Mouse (Mus musculus) CH12.LX (cell line): ENCODE data around the gene Rims4. TPM values are rescaled to one million over a fixed set of nuclear protein-coding genes. Genes with fewer than 3 reads are reported as not detected.

Experiments used
- DNase-seq: peaks from one replicate; pipeline ENCODE4 v3.0.0-alpha.2; 2013; ENCODE audit errors: extremely low read depth
- H3K27ac ChIP-seq: 2 replicates; pipeline ENCODE4 v1.5.1; 2012; ENCODE audit warnings: low read depth, mild to moderate bottlenecking, control low read depth, moderate library complexity; ENCODE audit not compliant: insufficient read depth
- H3K27me3 ChIP-seq: replicated peaks from 2 replicates; pipeline ENCODE3; 2012; ENCODE audit warnings: inconsistent platforms
- H3K36me3 ChIP-seq, 2 experiments: replicated peaks in 1 of 2; 2 replicates each; pipeline versions ENCODE3 to v1.6.1; 2012; ENCODE audit warnings: inconsistent platforms in 1 of 2, low read length in 1 of 2, mild to moderate bottlenecking in 1 of 2, mixed read lengths in 1 of 2, moderate library complexity in 1 of 2; ENCODE audit not compliant: control insufficient read depth in 1 of 2, insufficient read depth in 1 of 2
- H3K4me1 ChIP-seq, 2 experiments: 2 replicates each; pipeline ENCODE4 v1.6.1; 2012; ENCODE audit warnings: inconsistent platforms in 1 of 2, moderate library complexity in 1 of 2; ENCODE audit not compliant: insufficient read depth in 2 of 2, control insufficient read depth in 1 of 2
- H3K4me2 ChIP-seq: 2 replicates; pipeline ENCODE4 v1.6.1; 2012; ENCODE audit warnings: low read depth, mild to moderate bottlenecking, control low read depth; ENCODE audit not compliant: poor library complexity, insufficient read depth, severe bottlenecking
- H3K4me3 ChIP-seq, 3 experiments: fragments of 150-350 bp in 1 of 3; sonication (generic) in 1 of 3; replicated peaks in 1 of 3; 2 replicates each; pipeline versions ENCODE3 to v1.5.1; 2011 to 2012; ENCODE audit warnings: low read depth in 2 of 3, low read length in 2 of 3, mild to moderate bottlenecking in 2 of 3, moderate library complexity in 2 of 3, control low read depth in 1 of 3, improper control_type of control experiment in 1 of 3, inconsistent platforms in 1 of 3, mixed read lengths in 1 of 3; ENCODE audit not compliant: poor library complexity in 1 of 3
- H3K79me2 ChIP-seq: replicated peaks from 2 replicates; pipeline ENCODE4 v1.6.1; 2012; ENCODE audit warnings: mild to moderate bottlenecking, moderate library complexity; ENCODE audit not compliant: control insufficient read depth, poor library complexity, insufficient read depth, severe bottlenecking; ENCODE audit errors: extremely low read depth
- H3K9ac ChIP-seq: 2 replicates; pipeline ENCODE4 v1.6.1; 2012; ENCODE audit warnings: low read depth, mild to moderate bottlenecking, control low read depth, moderate library complexity; ENCODE audit not compliant: insufficient read depth
- H3K9me3 ChIP-seq: replicated peaks from 2 replicates; pipeline ENCODE3; 2012; ENCODE audit warnings: low read length, inconsistent platforms, mixed read lengths
- CHD1 ChIP-seq: IDR thresholded peaks from 2 replicates; pipeline ENCODE4 v1.6.1; 2012; ENCODE audit warnings: low read depth, low read length, improper control_type of control experiment, inconsistent platforms
- CHD2 ChIP-seq: IDR thresholded peaks from 2 replicates; pipeline ENCODE4 v1.6.1; 2011; ENCODE audit warnings: low read length, improper control_type of control experiment
- CTCF ChIP-seq, 2 experiments: IDR thresholded peaks in 1 of 2; conservative IDR thresholded peaks in 1 of 2; 2 replicates each; pipeline ENCODE4 v1.5.1; 2011 to 2012; ENCODE audit warnings: low read depth in 2 of 2, low read length in 2 of 2, improper control_type of control experiment in 1 of 2, inconsistent platforms in 1 of 2, mild to moderate bottlenecking in 1 of 2, moderate library complexity in 1 of 2
- ELF1 ChIP-seq: IDR thresholded peaks from 2 replicates; pipeline ENCODE4 v1.6.1; 2014; ENCODE audit warnings: low read depth, mild to moderate bottlenecking, inconsistent platforms, low read length, improper control_type of control experiment
- EP300 ChIP-seq: IDR thresholded peaks from 2 replicates; pipeline ENCODE4 v1.6.1; 2011; ENCODE audit warnings: low read length, improper control_type of control experiment
- ETS1 ChIP-seq: conservative IDR thresholded peaks from 2 replicates; pipeline ENCODE4 v1.6.1; 2012; ENCODE audit warnings: low read depth, mild to moderate bottlenecking, inconsistent platforms, low read length, improper control_type of control experiment, moderate library complexity
- GABPA ChIP-seq: IDR thresholded peaks from 2 replicates; pipeline ENCODE4 v1.6.1; 2012; ENCODE audit warnings: low read depth, low read length, improper control_type of control experiment, inconsistent platforms; ENCODE audit not compliant: insufficient replicate concordance
- JUN ChIP-seq: IDR thresholded peaks from 2 replicates; pipeline ENCODE4 v1.6.1; 2011; ENCODE audit warnings: low read depth, mild to moderate bottlenecking, low read length, improper control_type of control experiment, moderate library complexity; ENCODE audit not compliant: insufficient read depth
- KAT2A ChIP-seq: IDR thresholded peaks from 2 replicates; pipeline ENCODE4 v1.6.1; 2012; ENCODE audit warnings: low read length, improper control_type of control experiment, inconsistent platforms; ENCODE audit not compliant: insufficient replicate concordance
- MAZ ChIP-seq: IDR thresholded peaks from 2 replicates; pipeline ENCODE4 v1.6.1; 2012; ENCODE audit warnings: low read depth, mild to moderate bottlenecking, inconsistent platforms, low read length, improper control_type of control experiment, moderate library complexity
- MEF2A ChIP-seq: IDR thresholded peaks from 2 replicates; pipeline ENCODE4 v1.6.1; 2014; ENCODE audit warnings: low read depth, mild to moderate bottlenecking, inconsistent platforms, low read length, improper control_type of control experiment, borderline replicate concordance
- NRF1 ChIP-seq: IDR thresholded peaks from 2 replicates; pipeline ENCODE4 v1.6.1; 2014; ENCODE audit warnings: low read depth, mild to moderate bottlenecking, inconsistent platforms, low read length, improper control_type of control experiment, moderate library complexity
- PAX5 ChIP-seq: IDR thresholded peaks from 2 replicates; pipeline ENCODE4 v1.6.1; 2012; ENCODE audit warnings: low read length, inconsistent platforms, mixed read lengths
- POLR2A ChIP-seq: IDR thresholded peaks from 2 replicates; pipeline ENCODE4 v1.6.1; 2011; ENCODE audit warnings: low read depth, mild to moderate bottlenecking, improper control_type of control experiment, low read length
- RAD21 ChIP-seq: IDR thresholded peaks from 2 replicates; pipeline ENCODE4 v1.6.1; 2011; ENCODE audit warnings: low read depth, mild to moderate bottlenecking, low read length, improper control_type of control experiment, moderate library complexity
- TBP ChIP-seq: conservative IDR thresholded peaks from 2 replicates; pipeline ENCODE4 v1.6.1; 2011; ENCODE audit warnings: low read depth, low read length, improper control_type of control experiment
- TCF12 ChIP-seq: IDR thresholded peaks from 2 replicates; pipeline ENCODE4 v1.6.1; 2014; ENCODE audit warnings: low read depth, mild to moderate bottlenecking, inconsistent platforms, low read length, improper control_type of control experiment
- UBTF ChIP-seq: IDR thresholded peaks from 2 replicates; pipeline ENCODE4 v1.6.1; 2012; ENCODE audit warnings: low read depth, mild to moderate bottlenecking, inconsistent platforms, low read length, improper control_type of control experiment, moderate library complexity
- USF1 ChIP-seq: IDR thresholded peaks from 2 replicates; pipeline ENCODE4 v1.6.1; 2014; ENCODE audit warnings: low read depth, mild to moderate bottlenecking, inconsistent platforms, low read length, improper control_type of control experiment
- USF2 ChIP-seq: conservative IDR thresholded peaks from 2 replicates; pipeline ENCODE4 v1.6.1; 2011; ENCODE audit warnings: low read depth, low read length, improper control_type of control experiment
- ZNF384 ChIP-seq: IDR thresholded peaks from 2 replicates; pipeline ENCODE4 v1.6.1; 2012; ENCODE audit warnings: low read depth, low read length, improper control_type of control experiment, inconsistent platforms
- dilution Hi-C: fragments of 300-500 bp; cut with MboI; formaldehyde crosslinking; loops from 2 replicates; pipeline ENCODE4 v1.14.3; 2020; ENCODE audit warnings: low sequenced_read_pairs; ENCODE audit not compliant: extremely low pct_unique_long_range_greater_than_20kb, extremely low pct_ligation_motif_present
- in situ Hi-C: fragments of 300-500 bp; cut with MboI; formaldehyde crosslinking; loops from 3 replicates; pipeline ENCODE4 v1.14.3; 2019; ENCODE audit warnings: low sequenced_read_pairs, low pct_ligation_motif_present, low pct_unique_long_range_greater_than_20kb, mixed read lengths
- polyA plus RNA-seq: library from polyadenylated mRNA; unstranded; fragments of >175 nt; gene quantifications from 2 replicates; pipeline ENCODE4 v1.2.1, GENCODE M21; 2012; ENCODE audit warnings: low read depth; ENCODE audit not compliant: insufficient read length
- total RNA-seq, 2 experiments: library from RNA; depleted of rRNA; stranded (reverse); fragments of 300-350 nt in 1 of 2; fragments of >200 nt in 1 of 2; gene quantifications; 2 replicates each; pipeline ENCODE4 v1.2.3; 2012 to 2014

The Rims4 gene
- total and polyA plus RNA-seq, 3 experiments: not detected

DNA sequence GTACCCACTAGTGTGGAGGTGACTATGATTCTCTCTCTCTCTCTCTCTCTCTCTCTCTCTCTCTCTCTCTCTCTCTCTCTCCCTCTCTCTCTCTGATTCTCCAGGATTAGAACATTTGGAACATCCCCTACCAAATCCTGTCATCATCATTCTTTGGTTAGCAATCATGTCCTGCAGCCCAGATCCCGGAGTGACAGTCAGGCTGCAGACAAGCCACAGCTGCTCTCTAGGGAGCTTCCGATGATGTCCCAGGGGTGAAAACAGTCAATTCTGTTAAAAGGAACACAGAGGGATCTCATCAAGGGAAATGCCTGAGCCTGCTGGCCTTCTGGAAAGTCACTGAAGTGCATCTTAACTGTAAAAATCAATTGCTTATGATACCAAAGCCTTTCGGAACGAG is 76.4 kb downstream of the Rims4 start:
- peak; percentile 10 for DNase-seq
- H3K4me3 ChIP-seq: no peak overlapping the region
- H3K4me1 ChIP-seq: no peaks in the 10 kb centered on the region
- peaks cover 41% of the 10 kb centered on the region for H3K27me3 ChIP-seq
- no peak overlapping the region for H3K27ac ChIP-seq
- in situ Hi-C loops (no loop called here), dilution Hi-C loops (no loop called here)
- H3K36me3 ChIP-seq: no peaks in the 10 kb centered on the region
- H3K9ac ChIP-seq: no peak overlapping the region
- H3K4me2 ChIP-seq: no peak overlapping the region
- no peaks in the 10 kb centered on the region for H3K9me3 ChIP-seq
- H3K79me2 ChIP-seq: no peaks in the 10 kb centered on the region
- TF ChIP-seq TBP (peak; percentile 67; the same call in 1 of the 2 replicates), RAD21 (no peak)

DNA sequence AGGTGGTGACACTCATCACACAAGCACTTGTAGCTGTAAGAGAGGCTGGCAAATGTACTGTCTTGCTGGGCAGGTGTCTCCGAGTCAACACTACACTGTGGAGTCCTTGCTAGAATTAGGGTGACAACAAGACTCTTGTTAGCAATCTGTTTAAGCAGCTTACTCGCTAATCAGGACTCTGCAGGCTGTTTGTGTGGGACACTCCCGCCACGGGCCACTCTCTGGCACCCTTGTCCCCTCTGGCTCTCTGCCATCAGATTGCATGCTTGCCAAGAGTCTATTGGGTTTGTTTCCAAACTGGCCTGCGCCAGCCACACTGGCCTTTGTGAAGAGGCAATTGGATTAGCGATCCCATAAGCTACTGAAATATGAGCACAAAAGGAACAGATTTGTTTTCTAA is 79.0 kb downstream of the Rims4 start:
- no peak for TF ChIP-seq ZNF384
- no peak for TF ChIP-seq NRF1
- no peak for TF ChIP-seq USF2
- TF ChIP-seq EP300: no peak
- TF ChIP-seq CHD2: no peak
- no peak for TF ChIP-seq USF1
- TF ChIP-seq POLR2A: no peak
- no peak for TF ChIP-seq PAX5
- no peak for TF ChIP-seq CHD1
- no peak for TF ChIP-seq GABPA
- TF ChIP-seq MAZ: no peak
- no peak for TF ChIP-seq MEF2A
- no peak for TF ChIP-seq TCF12
- no peak for TF ChIP-seq ETS1
- TF ChIP-seq UBTF: no peak
- no peak for TF ChIP-seq JUN
- TF ChIP-seq RAD21: no peak
- TF ChIP-seq ELF1: no peak
- TF ChIP-seq KAT2A: no peak
- TF ChIP-seq CTCF (conservative IDR thresholded peaks at IDR 0.05 in 1 of 2, IDR thresholded peaks at IDR 0.05 in 1 of 2; ENCODE audit: low read depth in 2 of 2, low read length in 2 of 2): no peak
- Histone ChIP-seq H3K27me3 (peaks cover 44% of the 10 kb centered on the region), H3K36me3 (no peaks in the 10 kb centered on the region), H3K4me2 (no peak overlapping the region), H3K4me3 (no peak overlapping the region), H3K4me1 (no peaks in the 10 kb centered on the region), H3K27ac (no peak overlapping the region), H3K79me2 (no peaks in the 10 kb centered on the region), H3K9ac (no peak overlapping the region), H3K9me3 (no peaks in the 10 kb centered on the region)
- DNase-seq: no peak
- in situ Hi-C loops: no loop called here
- dilution Hi-C loops: no loop called here
